Mouse (Mus musculus) CD4-positive, CD25-positive, alpha-beta regulatory T cell, adult 2 months (primary cell): ENCODE measurements at regions not wholly inside any gene's neighbourhood (a gene's known extent, or its start where the extent isn't known, plus 50 kb on each side); places are given as distances from the start of the nearest gene placed in this dataset.

Experiments
- DNase-seq: peaks from one replicate; pipeline ENCODE4 v3.0.0-alpha.2; 2012; ENCODE audit warnings: low read depth, low spot score

DNA sequence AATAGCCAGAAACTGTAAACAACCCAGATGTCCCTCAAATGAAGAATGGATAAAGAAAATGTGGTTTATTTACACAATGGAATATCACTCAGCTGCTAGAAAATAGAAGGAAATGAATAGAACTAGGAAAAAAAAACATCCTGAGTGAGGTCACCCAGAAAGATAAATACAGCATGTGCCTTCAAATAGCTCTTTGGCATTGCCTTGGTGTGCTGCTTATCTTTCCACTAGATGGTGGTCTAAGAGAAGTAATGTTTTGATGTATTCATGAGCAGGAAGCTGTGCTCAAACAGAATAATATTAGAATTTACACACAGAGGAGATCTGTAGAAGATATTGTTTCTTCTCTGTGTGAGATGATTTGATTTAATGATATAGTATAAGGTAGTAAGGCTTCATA lies 78.8 kb downstream of the Zfp619 start:
- peak; percentile 56 for DNase-seq

DNA sequence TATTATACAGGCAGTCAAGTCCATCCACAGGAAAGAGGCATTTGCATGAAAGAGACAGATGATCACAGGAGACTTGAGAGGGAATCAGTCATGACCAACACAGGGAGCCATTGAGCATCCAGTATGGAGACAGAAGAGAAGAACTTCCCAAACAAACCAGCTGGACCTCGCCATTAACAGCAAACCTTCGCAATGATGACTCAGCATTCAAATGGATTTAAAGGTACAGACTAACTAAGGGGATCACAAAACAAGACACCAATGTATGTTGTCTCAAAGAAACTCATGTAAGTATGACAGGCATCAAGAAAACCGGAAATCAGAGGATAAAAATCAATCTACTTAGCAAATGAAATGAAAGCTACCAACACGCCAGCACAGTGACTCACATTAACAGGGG lies 96.2 kb downstream of the Zfp619 start:
- DNase-seq = no peak

DNA sequence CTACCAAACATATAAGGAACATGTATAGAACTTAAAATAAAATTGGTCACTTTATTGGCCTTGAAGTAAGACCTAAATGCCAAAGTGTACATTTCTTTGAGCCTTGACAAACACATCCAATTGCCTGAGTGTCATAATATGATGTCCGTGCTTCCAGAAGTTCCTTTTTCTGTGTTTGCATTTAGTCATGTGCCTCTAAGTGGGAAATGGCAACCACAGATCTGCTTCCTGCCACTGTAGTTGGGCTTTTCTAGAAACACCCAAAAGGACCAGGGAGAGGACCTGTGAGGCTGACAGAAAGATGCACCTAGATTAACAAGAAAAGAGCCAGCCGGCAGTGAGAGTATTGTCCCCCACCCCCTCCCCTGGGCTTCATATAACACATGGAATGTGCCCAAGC lies 97.5 kb downstream of the Zfp619 start:
- DNase-seq = no peak

DNA sequence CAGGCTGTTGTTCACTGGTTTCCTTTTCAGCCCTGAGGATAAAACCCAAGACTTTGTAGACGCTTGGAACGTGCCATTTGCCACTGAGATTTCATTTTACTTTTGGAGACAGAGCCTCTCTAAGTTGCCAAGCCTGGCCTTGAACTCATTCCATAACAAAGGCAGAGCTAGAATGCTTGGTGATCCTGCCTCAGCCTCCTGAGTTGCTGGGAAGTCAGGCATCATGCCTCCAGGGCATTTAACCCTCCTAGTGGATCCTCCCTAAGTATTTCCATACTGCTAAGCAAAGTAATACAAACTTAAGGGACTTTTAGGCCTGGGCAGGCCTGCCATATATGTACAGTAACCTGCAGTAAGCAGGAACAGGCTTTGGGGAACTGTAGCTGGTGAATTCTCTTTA lies 104.2 kb downstream of the Zfp619 start:
- no peak for DNase-seq

DNA sequence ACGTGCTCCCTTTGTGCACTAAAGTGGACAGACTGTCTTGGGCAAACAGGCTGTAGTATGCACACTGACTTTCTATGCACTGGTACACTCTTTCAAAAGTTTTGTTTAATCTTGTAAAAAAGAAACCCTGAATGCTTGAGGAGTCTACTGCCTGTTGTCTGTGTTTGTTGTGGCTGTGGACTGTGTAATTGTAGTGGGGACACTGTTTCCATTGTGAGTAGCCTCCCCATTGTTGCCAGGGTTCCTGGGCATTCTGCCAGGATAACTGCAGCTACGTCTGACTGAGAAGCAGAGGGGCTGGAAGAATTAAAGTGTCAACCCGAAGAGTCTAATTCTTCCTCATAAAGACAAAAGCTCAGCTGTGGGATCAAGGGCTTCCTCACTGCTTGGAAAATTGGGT lies 115.3 kb downstream of the Zfp619 start:
- no peak for DNase-seq

DNA sequence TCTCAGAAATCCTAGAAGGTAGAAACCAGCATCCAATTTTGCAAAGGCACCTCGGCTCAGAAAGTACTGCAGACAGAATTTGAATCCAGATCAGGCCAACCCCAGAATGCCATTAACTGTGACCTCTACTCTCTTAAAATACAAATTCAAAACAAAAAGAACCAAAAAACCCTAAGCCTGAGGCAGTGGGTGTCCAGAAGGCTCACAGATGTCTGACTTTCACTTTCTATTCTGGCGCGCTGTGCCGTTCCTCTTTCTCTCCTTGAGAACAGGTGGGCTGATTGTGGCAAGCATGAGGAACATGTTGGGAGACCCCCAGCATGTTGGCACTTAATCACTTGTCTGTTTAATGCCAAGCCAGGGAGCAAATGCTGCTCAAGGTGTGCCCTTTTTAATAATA lies 124.8 kb downstream of the Zfp619 start:
- DNase-seq = peak; percentile 74

DNA sequence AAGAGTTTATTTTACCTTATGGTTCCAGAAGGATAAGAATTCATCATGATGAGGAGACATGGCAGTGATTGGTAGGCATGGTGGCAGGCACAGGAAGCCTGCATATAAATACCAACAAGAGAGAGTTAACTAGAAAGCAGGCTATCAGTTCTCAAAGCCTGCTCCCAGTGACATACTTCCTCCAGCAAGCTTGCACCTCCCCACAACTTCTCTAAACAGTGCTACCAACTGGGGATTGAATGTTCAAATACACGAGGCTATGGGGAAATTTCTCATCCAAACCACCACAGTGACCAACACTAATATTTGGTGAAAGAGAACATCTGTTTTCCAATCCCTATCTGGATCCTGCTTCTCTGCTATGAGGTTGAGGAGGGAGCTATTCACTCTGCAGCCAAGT lies 125.8 kb downstream of the Zfp619 start:
- DNase-seq = no peak

DNA sequence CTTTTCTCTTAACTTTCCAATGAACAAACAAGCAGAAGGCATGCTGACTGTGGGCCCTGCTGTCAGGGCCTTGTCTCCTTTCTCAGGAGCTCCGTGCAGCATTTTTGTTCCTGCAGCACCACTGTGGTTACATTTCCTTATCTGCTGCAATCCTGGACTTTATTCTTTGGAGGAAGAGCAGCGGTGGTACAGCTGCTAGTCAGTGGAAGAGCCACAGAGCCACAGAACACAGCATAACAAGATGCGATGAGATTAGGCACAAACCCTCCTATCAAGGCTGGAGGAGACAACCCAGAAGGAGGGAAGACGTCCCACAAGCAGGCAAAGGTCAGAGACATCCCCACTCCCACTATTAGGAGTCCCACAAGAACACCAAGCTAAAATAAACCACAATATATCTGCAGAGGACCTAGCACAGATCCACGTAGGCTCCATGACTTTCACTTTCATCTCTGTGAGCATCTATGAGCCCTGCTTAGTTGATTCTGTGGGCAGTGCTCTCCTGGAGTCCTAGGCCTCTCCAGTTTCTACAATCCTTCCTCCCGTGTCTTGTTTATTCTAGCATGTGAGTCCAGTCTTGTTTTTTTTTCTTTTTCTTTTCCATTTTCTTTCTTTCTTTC lies 133.0 kb downstream of the Zfp619 start:
- peak; percentile 50 for DNase-seq

DNA sequence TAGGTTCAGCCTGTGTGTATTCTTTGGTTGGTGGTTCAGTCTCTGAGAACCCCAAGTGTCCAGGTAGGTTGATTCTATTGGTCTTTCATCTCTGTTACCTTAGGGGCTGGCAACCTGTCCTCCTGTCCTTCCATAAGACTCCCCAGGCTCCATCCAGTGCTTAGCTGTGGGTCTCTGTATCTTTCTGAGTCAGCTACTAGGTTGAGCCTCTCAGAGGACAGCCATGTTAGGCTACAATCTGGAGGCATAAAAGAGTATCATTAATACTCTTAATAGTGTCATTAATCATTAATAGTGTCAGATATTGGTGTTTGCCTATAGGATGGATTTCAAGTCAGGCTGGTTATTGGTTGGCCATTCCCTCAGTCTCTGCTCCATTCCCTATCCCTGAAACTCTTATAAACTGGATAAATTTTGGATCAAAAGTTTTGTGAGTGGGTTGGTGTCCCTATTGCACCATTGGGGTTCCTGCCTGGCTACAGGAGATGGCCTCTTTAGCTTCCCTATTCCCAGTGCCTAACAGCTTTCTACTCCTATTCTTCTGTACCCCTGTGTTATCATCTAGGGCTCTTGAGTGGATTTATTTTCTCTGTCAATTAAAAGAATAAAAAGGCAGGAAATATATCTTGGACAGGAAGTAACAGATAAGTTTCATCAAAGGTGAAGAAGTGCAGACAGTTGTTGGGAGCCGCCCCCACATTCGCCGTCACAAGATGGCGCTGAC lies 137.2 kb downstream of the Zfp619 start:
- peak; percentile 85 for DNase-seq

DNA sequence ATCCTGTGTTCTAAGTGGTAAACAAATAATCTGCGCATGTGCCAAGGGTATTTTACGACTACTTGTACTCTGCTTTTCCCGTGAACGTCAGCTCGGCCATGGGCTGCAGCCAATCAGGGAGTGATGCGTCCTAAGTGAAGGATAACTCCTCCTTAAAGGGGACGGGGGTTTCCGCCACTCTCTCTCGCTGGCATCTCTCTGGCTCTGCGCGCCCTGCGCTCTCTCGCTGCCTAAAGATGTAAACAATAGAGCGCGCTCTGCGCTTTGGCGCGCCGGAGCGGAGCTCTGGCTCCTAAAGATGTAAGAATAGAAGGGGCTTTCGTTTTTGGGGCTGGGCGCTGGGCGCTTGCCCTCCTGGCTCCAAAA lies 137.7 kb downstream of the Zfp619 start:
- DNase-seq = peak; percentile 79

DNA sequence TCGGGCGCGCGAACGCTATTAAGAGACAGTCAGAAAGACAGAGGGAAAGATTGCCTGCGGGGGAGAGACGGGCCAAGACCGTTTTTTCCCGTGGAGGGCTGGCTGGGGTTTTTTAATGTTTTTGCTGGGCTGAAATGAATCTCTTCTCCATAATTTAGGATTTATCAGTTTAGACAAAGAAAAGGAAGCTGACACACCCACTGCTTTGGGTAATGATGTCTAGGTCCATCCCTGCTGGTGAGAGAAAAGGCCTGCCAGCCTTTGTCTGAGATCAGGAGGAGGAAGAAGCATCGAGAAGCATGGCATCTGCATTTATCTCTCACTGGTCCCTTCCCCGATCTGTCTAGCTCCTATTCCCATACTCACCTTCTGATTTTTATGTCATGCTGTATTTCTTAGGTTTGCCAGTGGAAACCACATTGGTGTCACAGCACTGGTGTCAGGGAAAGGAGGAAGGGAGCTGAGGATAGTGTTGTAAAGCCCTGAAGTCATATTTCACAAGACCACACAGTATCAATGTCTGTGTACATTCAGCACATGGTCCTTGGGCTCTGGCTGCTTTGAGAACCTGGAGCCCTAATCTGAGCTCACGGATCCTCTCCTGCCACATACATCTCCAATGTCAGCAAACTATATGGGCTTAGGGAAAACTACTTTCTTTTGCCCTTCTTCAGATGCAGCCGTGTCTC lies 138.3 kb downstream of the Zfp619 start:
- peak; percentile 51 for DNase-seq

DNA sequence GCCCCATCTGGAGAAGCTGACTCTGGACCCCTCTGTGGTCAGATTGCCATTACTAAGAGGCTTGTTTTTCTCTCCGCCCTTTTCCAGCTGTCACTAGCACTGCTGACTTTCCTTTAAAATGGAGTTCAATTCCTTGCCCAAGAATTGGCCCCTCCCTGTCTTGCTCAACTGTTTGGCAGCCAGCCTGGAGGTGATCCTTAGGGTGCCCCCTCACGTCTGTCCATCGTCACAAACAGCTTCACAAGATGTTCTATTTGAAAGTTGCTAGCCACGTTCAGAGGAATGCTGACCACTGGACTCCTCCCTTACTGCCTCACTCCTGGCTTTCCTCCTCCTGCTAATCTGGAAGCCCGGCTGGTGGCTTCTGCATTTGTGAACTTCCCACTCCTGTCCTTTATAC lies 142.0 kb downstream of the Zfp619 start:
- no peak for DNase-seq

DNA sequence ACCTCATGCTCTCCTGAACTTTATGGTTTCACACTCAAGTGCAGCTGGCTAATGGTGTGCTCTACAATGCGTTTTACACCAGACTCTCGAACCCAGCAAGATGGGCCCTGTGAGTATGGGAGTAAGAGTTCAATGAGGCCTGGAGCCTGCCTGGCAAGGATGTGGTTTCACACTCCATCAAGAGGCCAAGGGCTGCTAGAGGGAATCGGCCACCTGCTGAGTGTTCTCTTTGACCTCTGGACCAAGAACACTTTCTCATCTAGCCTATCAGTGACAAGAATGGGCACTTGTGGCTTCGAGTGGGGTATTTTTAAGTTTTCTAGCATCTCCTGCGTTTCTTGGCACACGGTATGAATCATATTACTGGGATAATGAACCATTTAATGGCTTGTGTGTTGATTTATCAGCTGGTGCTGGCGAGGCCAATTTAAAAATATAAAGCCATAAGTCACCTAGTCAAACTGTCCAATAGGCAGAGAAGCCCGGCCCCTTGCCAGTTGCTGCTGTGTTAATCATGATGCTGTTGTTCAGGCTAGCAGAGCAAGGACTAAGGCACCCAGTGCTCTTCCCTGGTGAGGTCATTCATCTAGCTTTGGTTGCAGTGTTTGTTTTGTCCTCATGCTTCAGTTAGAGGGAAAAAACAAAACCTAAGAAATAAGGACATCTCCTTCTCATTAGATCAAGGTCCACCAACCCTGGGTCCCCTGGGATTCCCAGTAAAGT lies 157.7 kb downstream of the Zfp619 start:
- no peak for DNase-seq

DNA sequence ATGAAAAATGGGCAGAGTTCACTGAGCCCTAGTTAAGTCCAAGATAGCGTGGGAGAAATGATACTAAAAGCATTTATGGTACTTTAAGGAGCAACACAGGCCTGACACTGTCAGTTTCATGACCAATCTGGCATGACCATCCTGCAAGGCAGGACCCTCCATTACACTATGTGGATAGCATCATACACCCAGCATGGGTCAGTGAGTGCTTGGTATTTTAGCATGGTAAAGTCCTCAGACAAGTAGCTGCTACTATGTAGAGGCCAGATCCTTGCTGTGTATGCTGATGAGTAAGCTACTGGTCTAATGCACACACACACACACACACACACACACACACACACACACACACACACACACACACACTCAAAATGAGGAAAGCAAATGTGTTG lies 158.3 kb downstream of the Zfp619 start:
- no peak for DNase-seq

DNA sequence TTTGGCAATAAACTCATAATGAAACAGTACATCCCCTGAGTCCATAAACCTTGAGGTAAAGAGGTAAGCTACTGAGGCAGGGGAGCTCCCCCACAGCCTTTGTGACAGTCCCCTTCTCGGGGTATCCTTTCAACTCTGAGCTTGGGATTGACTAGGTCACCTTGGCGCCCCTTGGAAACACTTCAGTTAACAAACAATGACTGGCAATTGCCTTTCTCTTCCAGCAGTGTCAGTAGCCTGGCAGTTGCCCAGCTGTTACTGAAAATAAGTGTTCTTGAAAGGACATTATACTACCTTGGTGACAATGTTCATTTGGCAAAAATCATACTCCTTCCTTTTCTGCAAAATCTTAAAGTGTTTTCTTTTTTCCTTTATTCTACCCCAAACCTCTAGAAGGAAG lies 162.8 kb downstream of the Zfp619 start:
- DNase-seq = no peak

DNA sequence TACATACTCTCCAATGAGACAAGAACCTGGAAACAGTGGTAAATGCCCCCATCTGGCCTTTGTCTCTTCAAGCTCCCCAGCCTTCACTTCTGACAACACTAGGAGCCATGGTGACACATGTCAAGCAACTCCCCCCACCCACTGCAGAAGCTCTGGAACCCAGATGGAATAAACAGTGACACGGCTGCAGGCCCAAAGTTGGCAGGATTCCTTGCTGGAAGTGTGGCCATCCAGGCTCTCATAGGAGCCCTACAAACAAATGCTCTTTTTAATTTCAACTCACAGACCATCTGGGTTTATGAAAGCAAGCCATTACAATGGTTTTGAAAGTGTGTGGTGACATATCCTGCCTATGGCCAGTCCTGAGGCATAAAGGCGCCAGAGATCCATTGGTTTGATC lies 179.0 kb downstream of the Zfp619 start:
- no peak for DNase-seq

DNA sequence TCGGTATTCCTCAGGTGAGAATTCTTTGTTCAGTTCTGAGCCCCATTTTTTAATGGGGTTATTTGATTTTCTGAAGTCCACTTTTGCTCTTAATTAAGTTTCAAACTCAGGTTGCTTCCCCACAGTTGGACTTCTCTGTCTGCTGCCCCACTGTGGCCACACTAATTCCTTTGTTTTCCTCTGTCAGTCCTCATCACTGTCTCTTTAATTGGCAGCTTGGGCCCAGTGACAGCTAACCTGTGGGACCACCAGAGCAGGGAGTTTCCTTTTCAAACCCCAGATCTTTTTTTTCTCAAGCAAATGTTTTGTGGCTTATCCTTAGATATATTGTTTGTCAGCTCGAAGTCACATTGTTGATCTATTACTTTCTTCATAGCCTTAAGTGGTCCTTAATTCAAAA lies 183.9 kb downstream of the Zfp619 start:
- no peak for DNase-seq

DNA sequence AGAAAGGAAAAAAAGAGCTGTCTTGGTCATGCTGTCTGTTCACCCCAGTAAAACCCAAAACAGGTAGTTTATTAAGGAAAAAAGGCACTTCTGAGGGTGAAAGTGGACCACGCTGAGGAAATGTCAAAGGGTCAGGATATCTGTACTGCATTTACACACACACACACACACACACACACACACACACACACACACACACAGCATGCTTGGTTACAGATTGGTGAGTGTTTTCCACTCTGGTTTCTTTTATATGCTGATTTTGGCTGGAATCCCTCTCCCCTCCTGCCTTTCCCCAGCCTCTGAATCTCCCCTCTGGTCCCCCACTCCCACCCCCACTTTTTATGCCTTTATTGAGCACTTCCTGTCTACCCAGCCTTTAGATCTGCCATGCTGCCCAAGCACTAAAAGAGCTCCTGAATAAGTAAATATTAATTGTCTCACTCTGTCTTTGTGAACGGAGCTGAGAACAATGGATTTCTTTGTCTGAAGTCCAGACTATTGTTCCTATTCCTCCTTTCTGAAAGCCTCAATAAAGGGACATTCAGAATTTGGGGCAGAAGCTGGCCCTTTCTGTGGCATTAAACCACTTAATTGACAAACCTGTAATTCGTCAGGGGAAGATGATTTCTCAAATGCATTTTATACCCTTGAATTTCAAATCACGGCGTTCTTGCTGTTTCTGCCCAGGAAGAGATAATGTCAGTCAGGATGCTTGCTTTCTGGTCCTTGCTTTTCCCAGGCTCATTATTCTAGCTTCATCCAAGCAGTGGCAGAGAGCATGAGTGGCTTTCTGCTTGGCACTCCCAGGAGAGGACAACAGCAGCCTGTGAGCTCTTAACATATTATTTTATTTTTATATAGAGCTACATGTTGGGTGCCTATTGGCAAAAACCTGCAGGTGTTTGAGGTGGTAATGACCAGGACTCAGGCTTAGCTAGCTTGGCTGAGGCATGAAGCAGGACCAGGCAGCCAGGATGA lies 187.8 kb downstream of the Zfp619 start:
- DNase-seq = no peak

DNA sequence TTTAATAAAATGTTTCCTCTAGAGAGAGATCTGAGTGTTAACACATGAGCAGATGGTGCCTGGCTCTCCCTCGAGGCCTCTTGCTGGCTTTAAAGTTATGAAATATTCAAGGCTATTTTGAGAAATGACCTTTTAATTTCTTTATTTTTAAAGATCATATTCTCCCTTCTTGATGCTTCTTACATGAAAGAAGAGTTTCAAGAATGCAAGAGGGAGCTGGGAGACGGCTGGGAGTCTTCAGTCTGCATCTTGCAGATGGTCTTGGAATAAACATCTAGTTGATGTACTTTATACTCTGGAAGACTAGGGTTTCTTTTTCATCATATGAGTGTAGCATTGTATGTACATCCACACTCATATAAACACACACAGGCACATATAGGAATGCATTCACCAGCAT lies 189.0 kb downstream of the Zfp619 start:
- no peak for DNase-seq

DNA sequence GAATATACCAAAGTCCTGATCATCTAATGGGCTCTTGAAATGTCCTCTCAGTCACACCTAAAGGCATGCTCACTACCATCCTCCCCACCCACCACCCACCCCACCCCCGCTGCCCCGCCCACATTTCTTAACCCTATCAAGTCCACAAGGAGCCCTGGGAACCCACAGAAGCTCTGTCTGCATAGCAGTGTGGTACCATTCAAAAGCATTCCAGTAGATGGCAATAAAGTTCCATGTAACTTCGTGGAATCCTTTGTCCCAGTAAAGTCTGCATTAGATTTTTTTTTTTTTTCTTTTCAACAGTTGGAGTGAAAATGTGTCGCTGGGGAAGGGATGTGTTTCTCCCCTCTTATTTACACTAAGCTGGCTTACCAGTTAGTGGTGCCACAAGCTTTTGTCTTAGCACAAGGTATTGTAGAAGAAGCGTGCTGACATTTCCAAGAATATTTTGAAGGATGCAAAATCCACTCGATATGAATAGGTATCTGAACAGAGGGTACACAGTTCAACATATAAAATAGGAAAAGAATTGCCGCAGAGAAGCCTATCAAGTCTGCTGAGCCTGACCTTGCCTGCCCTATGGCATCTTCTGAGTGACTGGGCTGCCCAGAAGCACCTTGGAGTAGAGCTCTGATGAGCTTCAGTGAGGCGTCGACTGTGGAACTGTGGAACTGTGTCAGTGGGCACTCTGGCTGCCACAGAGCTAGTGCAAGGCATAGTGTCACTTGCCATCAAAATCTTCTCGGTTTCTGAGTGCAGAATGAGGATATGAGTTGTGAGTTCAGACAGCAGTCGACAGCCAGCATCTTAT lies 199.0 kb downstream of the Zfp619 start:
- no peak for DNase-seq
